Mouse (Mus musculus) CH12.LX (cell line): Measurements from ENCODE around the gene Mnd1. TPM values are rescaled to one million over a fixed set of nuclear protein-coding genes. Genes with fewer than 3 reads are reported as not detected.
A peak's percentile ranks its signal among the peaks of the same experiment; 100 is the strongest.

Experiments
- DNase-seq: peaks from one replicate; pipeline ENCODE4 v3.0.0-alpha.2; 2013; ENCODE audit errors: extremely low read depth
- H3K27ac ChIP-seq: 2 replicates; pipeline ENCODE4 v1.5.1; 2012; ENCODE audit warnings: low read depth, mild to moderate bottlenecking, control low read depth, moderate library complexity; ENCODE audit not compliant: insufficient read depth
- H3K27me3 ChIP-seq: replicated peaks from 2 replicates; pipeline ENCODE3; 2012; ENCODE audit warnings: inconsistent platforms
- H3K36me3 ChIP-seq, 2 experiments: replicated peaks in 1 of 2; 2 replicates each; pipeline versions ENCODE3 to v1.6.1; 2012; ENCODE audit warnings: inconsistent platforms in 1 of 2, low read length in 1 of 2, mild to moderate bottlenecking in 1 of 2, mixed read lengths in 1 of 2, moderate library complexity in 1 of 2; ENCODE audit not compliant: control insufficient read depth in 1 of 2, insufficient read depth in 1 of 2
- H3K4me1 ChIP-seq, 2 experiments: 2 replicates each; pipeline ENCODE4 v1.6.1; 2012; ENCODE audit warnings: inconsistent platforms in 1 of 2, moderate library complexity in 1 of 2; ENCODE audit not compliant: insufficient read depth in 2 of 2, control insufficient read depth in 1 of 2
- H3K4me2 ChIP-seq: 2 replicates; pipeline ENCODE4 v1.6.1; 2012; ENCODE audit warnings: low read depth, mild to moderate bottlenecking, control low read depth; ENCODE audit not compliant: poor library complexity, insufficient read depth, severe bottlenecking
- H3K4me3 ChIP-seq, 3 experiments: fragments of 150-350 bp in 1 of 3; sonication (generic) in 1 of 3; replicated peaks in 1 of 3; 2 replicates each; pipeline versions ENCODE3 to v1.5.1; 2011 to 2012; ENCODE audit warnings: low read depth in 2 of 3, low read length in 2 of 3, mild to moderate bottlenecking in 2 of 3, moderate library complexity in 2 of 3, control low read depth in 1 of 3, improper control_type of control experiment in 1 of 3, inconsistent platforms in 1 of 3, mixed read lengths in 1 of 3; ENCODE audit not compliant: poor library complexity in 1 of 3
- H3K79me2 ChIP-seq: replicated peaks from 2 replicates; pipeline ENCODE4 v1.6.1; 2012; ENCODE audit warnings: mild to moderate bottlenecking, moderate library complexity; ENCODE audit not compliant: control insufficient read depth, poor library complexity, insufficient read depth, severe bottlenecking; ENCODE audit errors: extremely low read depth
- H3K9ac ChIP-seq: 2 replicates; pipeline ENCODE4 v1.6.1; 2012; ENCODE audit warnings: low read depth, mild to moderate bottlenecking, control low read depth, moderate library complexity; ENCODE audit not compliant: insufficient read depth
- H3K9me3 ChIP-seq: replicated peaks from 2 replicates; pipeline ENCODE3; 2012; ENCODE audit warnings: low read length, inconsistent platforms, mixed read lengths
- BHLHE40 ChIP-seq: IDR thresholded peaks from 2 replicates; pipeline ENCODE4 v1.6.1; 2011; ENCODE audit warnings: mild to moderate bottlenecking, low read depth, low read length, improper control_type of control experiment
- CHD1 ChIP-seq: IDR thresholded peaks from 2 replicates; pipeline ENCODE4 v1.6.1; 2012; ENCODE audit warnings: low read depth, low read length, improper control_type of control experiment, inconsistent platforms
- E2F4 ChIP-seq: IDR thresholded peaks from 2 replicates; pipeline ENCODE4 v1.6.1; 2011; ENCODE audit warnings: low read depth, low read length, improper control_type of control experiment; ENCODE audit not compliant: insufficient replicate concordance
- ELF1 ChIP-seq: IDR thresholded peaks from 2 replicates; pipeline ENCODE4 v1.6.1; 2014; ENCODE audit warnings: low read depth, mild to moderate bottlenecking, inconsistent platforms, low read length, improper control_type of control experiment
- GABPA ChIP-seq: IDR thresholded peaks from 2 replicates; pipeline ENCODE4 v1.6.1; 2012; ENCODE audit warnings: low read depth, low read length, improper control_type of control experiment, inconsistent platforms; ENCODE audit not compliant: insufficient replicate concordance
- JUND ChIP-seq: conservative IDR thresholded peaks from 2 replicates; pipeline ENCODE4 v1.6.1; 2011; ENCODE audit warnings: low read depth, low read length, improper control_type of control experiment
- KAT2A ChIP-seq: IDR thresholded peaks from 2 replicates; pipeline ENCODE4 v1.6.1; 2012; ENCODE audit warnings: low read length, improper control_type of control experiment, inconsistent platforms; ENCODE audit not compliant: insufficient replicate concordance
- MAZ ChIP-seq: IDR thresholded peaks from 2 replicates; pipeline ENCODE4 v1.6.1; 2012; ENCODE audit warnings: low read depth, mild to moderate bottlenecking, inconsistent platforms, low read length, improper control_type of control experiment, moderate library complexity
- MEF2A ChIP-seq: IDR thresholded peaks from 2 replicates; pipeline ENCODE4 v1.6.1; 2014; ENCODE audit warnings: low read depth, mild to moderate bottlenecking, inconsistent platforms, low read length, improper control_type of control experiment, borderline replicate concordance
- NELFE ChIP-seq: IDR thresholded peaks from 2 replicates; pipeline ENCODE4 v1.6.1; 2011; ENCODE audit warnings: low read depth, low read length, improper control_type of control experiment
- POLR2AphosphoS2 ChIP-seq: IDR thresholded peaks from 2 replicates; pipeline ENCODE4 v1.6.1; 2011; ENCODE audit warnings: low read depth, low read length, improper control_type of control experiment
- RAD21 ChIP-seq: IDR thresholded peaks from 2 replicates; pipeline ENCODE4 v1.6.1; 2011; ENCODE audit warnings: low read depth, mild to moderate bottlenecking, low read length, improper control_type of control experiment, moderate library complexity
- SIN3A ChIP-seq: IDR thresholded peaks from 2 replicates; pipeline ENCODE4 v1.6.1; 2012; ENCODE audit warnings: low read length, improper control_type of control experiment, inconsistent platforms
- SMC3 ChIP-seq: IDR thresholded peaks from 2 replicates; pipeline ENCODE4 v1.6.1; 2011; ENCODE audit warnings: low read depth, low read length, improper control_type of control experiment
- TCF12 ChIP-seq: IDR thresholded peaks from 2 replicates; pipeline ENCODE4 v1.6.1; 2014; ENCODE audit warnings: low read depth, mild to moderate bottlenecking, inconsistent platforms, low read length, improper control_type of control experiment
- USF1 ChIP-seq: IDR thresholded peaks from 2 replicates; pipeline ENCODE4 v1.6.1; 2014; ENCODE audit warnings: low read depth, mild to moderate bottlenecking, inconsistent platforms, low read length, improper control_type of control experiment
- USF2 ChIP-seq: conservative IDR thresholded peaks from 2 replicates; pipeline ENCODE4 v1.6.1; 2011; ENCODE audit warnings: low read depth, low read length, improper control_type of control experiment
- ZC3H11A ChIP-seq: IDR thresholded peaks from 2 replicates; pipeline ENCODE4 v1.6.1; 2012; ENCODE audit warnings: low read depth, mild to moderate bottlenecking, inconsistent platforms, low read length, improper control_type of control experiment
- dilution Hi-C: fragments of 300-500 bp; cut with MboI; formaldehyde crosslinking; loops from 2 replicates; pipeline ENCODE4 v1.14.3; 2020; ENCODE audit warnings: low sequenced_read_pairs; ENCODE audit not compliant: extremely low pct_unique_long_range_greater_than_20kb, extremely low pct_ligation_motif_present
- in situ Hi-C: fragments of 300-500 bp; cut with MboI; formaldehyde crosslinking; loops from 3 replicates; pipeline ENCODE4 v1.14.3; 2019; ENCODE audit warnings: low sequenced_read_pairs, low pct_ligation_motif_present, low pct_unique_long_range_greater_than_20kb, mixed read lengths
- polyA plus RNA-seq: library from polyadenylated mRNA; unstranded; fragments of >175 nt; gene quantifications from 2 replicates; pipeline ENCODE4 v1.2.1, GENCODE M21; 2012; ENCODE audit warnings: low read depth; ENCODE audit not compliant: insufficient read length
- total RNA-seq, 2 experiments: library from RNA; depleted of rRNA; stranded (reverse); fragments of 300-350 nt in 1 of 2; fragments of >200 nt in 1 of 2; gene quantifications; 2 replicates each; pipeline ENCODE4 v1.2.3; 2012 to 2014

Mnd1 gene
- total and polyA plus RNA-seq, 3 experiments, result 14.2 to 23.1 (median 19.0) TPM

GRCm38 (mm10) chr3:84068831-84069709 is 86.5 kb downstream of the Mnd1 start (continued):
- TF ChIP-seq RAD21, result no peak; the same call in 1 of the 2 replicates
- peak; percentile 70 for TF ChIP-seq ELF1
- TF ChIP-seq CHD1, result no peak
- TF ChIP-seq JUND, result no peak
- TF ChIP-seq USF1, result no peak
- peak; percentile 43; the same call in 1 of the 2 replicates for TF ChIP-seq MAZ
- peak; percentile 86 for TF ChIP-seq MEF2A
- no peak for TF ChIP-seq USF2

DNA sequence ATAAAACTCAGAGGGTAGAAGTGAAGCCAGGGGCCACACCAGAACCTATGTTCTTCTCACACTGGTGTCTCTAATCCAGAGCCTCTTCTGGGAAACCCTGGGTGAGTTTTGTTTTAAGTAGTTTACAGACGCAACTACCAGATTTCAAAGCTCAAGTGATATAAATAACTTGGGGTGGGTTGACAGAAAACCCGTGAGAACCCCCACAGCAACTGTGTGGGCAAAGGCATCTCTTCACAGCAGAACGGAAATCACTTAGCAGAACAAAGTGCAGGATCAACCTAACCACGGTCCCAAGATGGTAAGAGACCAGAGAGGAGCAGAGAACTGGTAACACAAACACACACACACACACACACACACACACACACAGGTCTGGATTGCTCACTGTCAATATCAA is 89.8 kb downstream of the Mnd1 start:
- in situ Hi-C loops (loop anchor here (25.0 kb wide), 1 partner anchor 246 kb away; the partner anchor contains the start of gene Trim2), dilution Hi-C loops (no loop called here)
- Histone ChIP-seq H3K36me3 (no peaks in the 10 kb centered on the region), H3K4me3 (no peak overlapping the region), H3K9me3 (peaks cover 3% of the 10 kb centered on the region), H3K9ac (peak overlapping the region; percentile 6; the same call in 1 of the 2 replicates), H3K4me2 (no peak overlapping the region), H3K27me3 (no peaks in the 10 kb centered on the region), H3K4me1 (peaks cover 35 to 91% of the 10 kb centered on the region in 2 experiments), H3K79me2 (no peaks in the 10 kb centered on the region), H3K27ac (no peak overlapping the region)
- no peak for TF ChIP-seq SMC3
- 0 out of 2 replicates have a peak, but pooled peaks have one; percentile 18 for TF ChIP-seq BHLHE40
- no peak for TF ChIP-seq NELFE
- no peak for TF ChIP-seq USF2
- TF ChIP-seq E2F4, result no peak
- no peak for TF ChIP-seq POLR2AphosphoS2
- no peak for TF ChIP-seq GABPA
- 0 out of 2 replicates have a peak, but pooled peaks have one; percentile 16 for TF ChIP-seq MEF2A
- TF ChIP-seq ZC3H11A, result no peak
- no peak for TF ChIP-seq SIN3A
- no peak for TF ChIP-seq KAT2A
- TF ChIP-seq TCF12, result no peak
- no peak for TF ChIP-seq USF1
- no peak for DNase-seq
